Mouse (Mus musculus) bone marrow macrophage, adult 2 months (primary cell): ENCODE data around the gene Lrrc55.

Experiments used
- CTCF ChIP-seq: IDR thresholded peaks from 2 replicates; pipeline ENCODE4 v1.5.1; 2012; ENCODE audit warnings: low read depth, mild to moderate bottlenecking, low read length, moderate library complexity
- POLR2A ChIP-seq: IDR thresholded peaks from 2 replicates; pipeline ENCODE4 v1.6.1; 2012; ENCODE audit warnings: mild to moderate bottlenecking, low read depth, low read length, borderline replicate concordance

DNA sequence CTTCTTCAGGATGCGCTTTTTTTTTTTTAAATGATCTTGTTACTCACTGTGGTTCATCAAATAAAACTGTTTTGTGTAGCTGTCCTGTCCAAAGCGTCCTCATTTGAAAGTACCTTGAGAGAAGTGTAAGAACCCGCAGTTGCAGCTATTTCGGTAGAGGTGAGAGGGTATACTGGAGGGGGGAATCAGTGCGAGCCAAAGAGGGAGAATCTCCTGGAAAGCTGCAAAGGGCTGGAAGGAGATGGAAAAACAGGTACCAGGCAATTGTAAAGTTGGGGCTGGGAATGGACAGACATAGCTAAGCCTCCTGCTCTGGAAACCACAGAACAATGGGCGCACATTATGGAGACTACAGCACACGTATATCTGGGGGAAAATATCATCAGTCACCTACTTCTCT, 57.2 kb downstream of the Lrrc55 start:
- TF ChIP-seq POLR2A (no peak), CTCF (no peak)
